Mouse (Mus musculus) 3T3-L1 (cell line): ENCODE measurements around the gene Olfr402.
"Not testable (repeated sequence)": the region's sequence is repeated elsewhere in the genome, so short reads cannot be mapped to it uniquely, and the experiment has no call there.

Experiments
- DNase-seq: peaks from one replicate; pipeline ENCODE4 v3.0.0-alpha.2; 2015; ENCODE audit warnings: low read depth, low spot score

The Olfr402 gene

GRCm38 (mm10) chr11:74153229-74153628 is at the start of gene Olfr402:
Gene Olfr402 (plus strand): TSS chr11:74153529.
- no peak for DNase-seq

DNA sequence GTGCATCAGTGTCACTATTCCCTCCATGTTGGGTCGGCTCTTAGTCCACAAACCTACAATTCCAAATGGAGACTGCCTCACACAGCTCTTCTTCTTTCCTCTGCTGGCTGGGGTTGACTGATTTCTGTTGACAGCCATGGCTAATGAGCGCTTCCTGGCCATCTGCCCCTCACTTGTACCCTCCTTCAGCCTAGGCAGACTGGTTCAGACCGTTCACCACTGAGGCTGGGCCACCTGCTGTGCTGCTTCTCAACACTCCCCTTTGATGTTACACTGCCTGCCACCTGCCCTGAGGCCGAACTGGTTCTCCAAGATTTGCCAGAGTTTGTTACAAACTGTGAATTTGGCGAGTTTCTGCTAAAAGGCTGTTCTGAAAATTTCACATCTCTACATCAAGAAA is 48.3 kb upstream of the Olfr402 start:
- no peak for DNase-seq

- DNase-seq = no peak
Measured at GRCm38 (mm10) chr11:74113412-74113811, 39.9 kb upstream of the Olfr402 start, which contains the start of gene Olfr401. Gene Olfr401 (plus strand): TSS chr11:74113712.

- not testable (repeated sequence) for DNase-seq
Measured at GRCm38 (mm10) chr11:74140001-74140400, 13.3 kb upstream of the Olfr402 start.

DNA sequence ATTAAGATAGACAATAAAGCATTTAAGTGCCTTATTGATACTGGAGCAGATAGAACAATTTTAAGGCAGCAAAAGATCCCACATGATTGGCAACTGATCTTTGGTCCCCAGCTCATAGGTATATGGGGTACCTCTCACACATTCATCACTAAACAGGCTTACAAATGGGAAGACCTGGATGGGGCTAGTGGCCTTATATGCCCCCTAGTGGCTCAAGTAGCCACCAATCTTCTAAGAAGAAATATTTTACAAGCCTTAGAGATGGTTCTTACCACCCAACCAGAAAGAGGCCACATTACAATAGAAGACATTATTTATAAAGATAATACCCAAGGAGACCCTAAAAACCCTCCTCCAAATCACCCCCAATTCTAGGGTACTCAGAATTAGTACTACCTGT is 7.5 kb upstream of the Olfr402 start:
- no peak for DNase-seq

GRCm38 (mm10) chr11:74168771-74169170 is 15.4 kb downstream of the Olfr402 start:
- no peak for DNase-seq

- no peak for DNase-seq
Measured at GRCm38 (mm10) chr11:74183168-74183567, 29.8 kb downstream of the Olfr402 start.

DNA sequence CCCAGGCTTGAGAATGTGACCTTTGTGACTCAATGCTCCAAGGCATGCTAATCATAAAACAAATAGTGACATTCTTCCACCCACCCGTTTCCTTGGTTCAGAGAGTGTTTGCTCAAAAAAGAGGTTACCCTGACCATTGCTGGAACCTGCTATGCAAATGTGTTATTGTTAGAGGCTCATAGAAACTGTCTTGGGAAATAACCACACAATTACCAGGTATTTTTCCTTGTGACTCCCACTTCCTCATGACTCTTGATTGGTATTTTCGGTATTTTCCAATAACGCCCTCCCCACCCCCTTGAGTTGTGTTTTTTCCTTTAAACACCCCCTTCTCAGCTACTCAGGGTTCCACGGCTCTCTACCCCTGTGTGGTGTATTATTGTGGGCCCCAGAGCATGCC is 30.4 kb downstream of the Olfr402 start:
- no peak for DNase-seq

DNA sequence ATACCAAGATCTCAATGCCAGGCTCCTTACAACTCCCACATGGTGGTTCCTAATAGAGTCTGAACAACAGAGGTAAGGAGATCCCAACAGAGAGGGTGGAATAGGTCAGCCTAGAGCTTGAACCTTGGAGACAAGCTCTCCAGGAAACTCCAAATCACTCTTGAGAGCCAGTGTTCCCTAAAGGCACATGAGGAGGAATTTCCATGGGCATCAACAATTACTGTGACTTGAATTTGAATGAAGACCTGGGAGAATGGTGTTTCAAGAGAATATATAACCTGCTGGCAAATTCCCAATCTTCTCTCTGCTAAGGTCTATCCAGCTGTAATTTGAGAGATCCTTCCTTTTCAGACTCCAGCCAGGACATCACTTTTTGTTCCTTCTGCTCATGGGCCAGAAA is 32.6 kb downstream of the Olfr402 start, which contains the start of gene Olfr403:
Olfr403 (plus strand) TSS at position 301 of the 400 bp plus-strand sequence.
- no peak for DNase-seq
